Mouse (Mus musculus) midbrain, embryonic 10.5 days (tissue): ENCODE measurements at regions not wholly inside any gene's neighbourhood (a gene's known extent, or its start where the extent isn't known, plus 50 kb on each side); places are given as distances from the start of the nearest gene placed in this dataset.

ENCODE experiments used
- DNase-seq: peaks from one replicate; pipeline ENCODE4 v3.0.0-alpha.2; 2017; ENCODE audit warnings: low spot score
- H3K27ac ChIP-seq: fragments of 300-500 bp; sonication (generic); replicated peaks from 2 replicates; pipeline ENCODE4 v1.5.1; 2016; ENCODE audit warnings: mild to moderate bottlenecking
- H3K27me3 ChIP-seq: fragments of 300-500 bp; sonication (generic); 2 replicates; pipeline ENCODE4 v1.6.1; 2016; ENCODE audit warnings: low read depth, mild to moderate bottlenecking; ENCODE audit not compliant: poor library complexity, severe bottlenecking
- H3K36me3 ChIP-seq: fragments of 300-500 bp; sonication (generic); 2 replicates; pipeline ENCODE4 v1.6.1; 2016; ENCODE audit warnings: mild to moderate bottlenecking, moderate library complexity
- H3K4me1 ChIP-seq: fragments of 300-500 bp; sonication (generic); 2 replicates; pipeline ENCODE4 v1.6.1; 2016
- H3K4me3 ChIP-seq: fragments of 300-500 bp; sonication (generic); 2 replicates; pipeline ENCODE4 v1.5.1; 2016; ENCODE audit warnings: mild to moderate bottlenecking, moderate library complexity
- H3K9me3 ChIP-seq: fragments of 300-500 bp; sonication (generic); replicated peaks from 2 replicates; pipeline ENCODE4 v1.6.1; 2016; ENCODE audit warnings: mild to moderate bottlenecking
- WGBS: fragments of 180-500 bp; shearing (Covaris S2); methylation state at CpG from one replicate; pipeline ENCODE4 v1.1.7; 2016; 5-methylcytosine and 5-hydroxymethylcytosine counted together

DNA sequence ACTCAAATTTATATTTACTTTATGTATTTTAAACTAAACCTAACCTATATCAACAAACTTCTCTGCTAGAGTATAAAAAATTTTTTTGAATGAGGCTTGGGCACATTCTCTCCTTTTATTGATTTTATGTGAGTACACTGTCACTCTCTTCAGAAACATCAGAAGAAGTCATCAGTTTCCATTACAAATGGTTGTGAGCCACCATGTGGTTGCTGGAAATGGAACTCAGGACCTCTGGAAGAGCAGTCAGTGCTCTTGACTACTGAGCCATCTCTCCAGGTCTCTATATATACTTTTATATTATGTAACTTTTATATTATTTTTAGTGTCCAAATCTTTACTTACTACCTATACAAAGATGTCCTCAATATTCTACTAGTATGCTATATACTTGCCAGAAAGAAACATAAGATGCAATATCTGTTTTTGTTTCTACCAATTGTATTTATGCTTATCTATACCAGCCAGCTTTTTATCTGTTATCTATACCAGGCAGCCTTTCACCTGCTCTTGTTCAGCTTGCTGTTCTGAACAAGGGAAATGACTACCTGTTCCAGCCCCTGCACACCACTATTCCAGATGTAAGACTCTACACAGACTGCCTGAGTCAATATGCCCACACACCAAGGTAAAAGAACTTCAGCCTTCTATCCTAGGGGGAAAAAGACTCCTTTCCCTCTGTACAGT is 891.5 kb downstream of the Stpg2 start:
- Histone ChIP-seq H3K4me1 (no peaks in the 10 kb centered on the region), H3K9me3 (no peaks in the 10 kb centered on the region), H3K36me3 (no peaks in the 10 kb centered on the region), H3K4me3 (no peak overlapping the region), H3K27me3 (no peaks in the 10 kb centered on the region), H3K27ac (no peak overlapping the region)
- no peak for DNase-seq

DNA sequence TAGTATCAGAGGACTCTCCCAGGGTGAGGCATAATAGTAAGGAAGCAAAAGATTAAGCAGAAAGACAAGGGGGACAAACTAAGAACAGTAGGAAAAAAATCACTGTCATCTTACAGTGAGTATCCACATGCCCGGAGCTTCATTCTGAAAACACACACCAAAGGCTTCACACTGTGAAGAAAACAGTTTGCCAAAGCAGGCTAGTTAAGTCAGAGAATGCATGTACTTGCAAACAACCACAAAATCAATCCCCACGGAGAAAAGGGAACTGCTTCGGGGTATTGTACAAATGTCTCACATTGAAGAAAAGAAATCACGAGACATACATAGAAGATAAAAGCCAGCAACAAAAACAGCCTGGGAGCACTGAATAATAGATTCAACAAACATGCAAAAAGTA is 903.9 kb downstream of the Stpg2 start:
- 0 out of 2 replicates have a peak, but pooled peaks cover 3% of the 10 kb centered on the region for H3K4me1 ChIP-seq
- H3K4me3 ChIP-seq, result no peak overlapping the region
- no peak for DNase-seq
- no peaks in the 10 kb centered on the region for H3K36me3 ChIP-seq
- WGBS, result 65% methylated on average over 4 of the region's 4 CpGs
- H3K27me3 ChIP-seq, result no peaks in the 10 kb centered on the region
- no peak overlapping the region for H3K27ac ChIP-seq
- no peaks in the 10 kb centered on the region for H3K9me3 ChIP-seq

DNA sequence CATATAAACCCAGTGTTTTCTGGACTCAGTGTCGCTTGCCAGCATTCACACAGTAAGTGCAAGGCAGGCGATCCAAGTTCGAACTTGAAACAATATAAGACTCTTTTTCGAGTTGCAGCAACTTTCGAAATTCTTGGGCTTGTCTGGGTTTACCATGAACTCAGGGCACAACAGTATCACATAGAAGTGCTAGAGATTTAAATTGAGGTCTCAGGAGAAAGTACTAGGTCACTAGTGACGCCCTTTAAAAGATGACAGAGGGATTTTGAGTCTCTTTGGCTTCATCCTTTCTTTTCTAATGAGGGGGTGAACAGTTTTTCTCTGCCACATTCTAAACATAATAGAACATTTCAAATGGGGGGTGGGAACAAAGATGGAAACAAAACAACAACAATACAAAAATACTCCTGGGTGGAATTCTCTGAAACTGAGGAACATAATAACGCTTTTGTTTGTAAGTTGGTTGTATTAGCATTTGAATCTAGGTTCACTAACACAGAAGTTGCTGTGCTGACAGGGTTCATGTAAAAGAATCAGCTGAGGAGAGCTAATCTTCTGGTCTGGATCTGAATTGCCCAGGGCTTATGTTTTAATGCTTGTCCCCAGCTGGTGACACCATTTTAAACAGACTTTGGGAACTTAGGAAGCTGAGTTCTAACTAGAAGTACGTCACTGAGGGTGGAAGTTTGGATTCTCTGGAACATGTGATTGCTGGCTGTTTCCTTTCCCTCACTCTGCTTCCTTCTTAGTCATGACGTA is 906.1 kb downstream of the Stpg2 start:
- no peak overlapping the region for H3K27ac ChIP-seq
- no peaks in the 10 kb centered on the region for H3K27me3 ChIP-seq
- H3K4me3 ChIP-seq, result no peak overlapping the region
- H3K9me3 ChIP-seq, result no peaks in the 10 kb centered on the region
- H3K36me3 ChIP-seq, result no peaks in the 10 kb centered on the region
- WGBS, result 77% methylated on average over 9 of the region's 9 CpGs
- DNase-seq, result no peak
- H3K4me1 ChIP-seq, result 0 out of 2 replicates have a peak, but pooled peaks cover 3% of the 10 kb centered on the region

DNA sequence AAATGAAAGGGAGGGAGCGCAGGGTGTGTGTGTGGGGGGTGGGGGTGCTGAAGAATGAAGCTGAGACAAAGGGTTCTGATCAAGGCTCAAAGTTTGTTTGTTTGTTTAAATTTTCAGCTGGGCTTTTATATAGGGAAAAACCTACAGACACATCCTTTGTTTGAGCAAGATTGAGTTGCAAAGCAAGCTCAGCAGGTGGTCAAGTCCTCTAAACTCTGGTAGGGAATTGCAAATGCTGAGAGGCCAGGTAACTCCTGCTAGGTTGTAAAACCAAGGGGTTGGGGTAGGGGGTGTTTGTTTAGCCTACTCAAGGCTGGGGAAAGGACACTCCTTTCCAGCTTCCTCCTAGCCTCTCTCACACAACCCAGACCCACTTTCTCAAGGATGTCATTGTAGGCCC is 909.6 kb downstream of the Stpg2 start:
- Histone ChIP-seq H3K9me3 (no peaks in the 10 kb centered on the region; the same call in 1 of the 2 replicates), H3K4me3 (no peak overlapping the region), H3K36me3 (no peaks in the 10 kb centered on the region), H3K27ac (no peak overlapping the region), H3K27me3 (no peaks in the 10 kb centered on the region), H3K4me1 (0 out of 2 replicates have a peak, but pooled peaks cover 3% of the 10 kb centered on the region)
- 60% methylated on average over 1 of the region's 1 CpGs for WGBS
- no peak for DNase-seq

- no peak for DNase-seq
- Histone ChIP-seq H3K36me3 (no peaks in the 10 kb centered on the region), H3K4me1 (no peaks in the 10 kb centered on the region), H3K27me3 (no peaks in the 10 kb centered on the region), H3K27ac (no peak overlapping the region), H3K4me3 (no peak overlapping the region), H3K9me3 (no peaks in the 10 kb centered on the region)
- 83% methylated on average over 3 of the region's 3 CpGs for WGBS
These were observed 921.8 kb downstream of the Stpg2 start for GRCm38 (mm10) chr3:140127310-140127709.

GRCm38 (mm10) chr3:140129065-140129778 is 923.7 kb downstream of the Stpg2 start:
- 92% methylated on average over 8 of the region's 8 CpGs for WGBS
- DNase-seq, result no peak
- H3K9me3 ChIP-seq, result no peaks in the 10 kb centered on the region
- H3K27ac ChIP-seq, result no peak overlapping the region
- H3K27me3 ChIP-seq, result no peaks in the 10 kb centered on the region
- no peaks in the 10 kb centered on the region for H3K36me3 ChIP-seq
- H3K4me1 ChIP-seq, result no peaks in the 10 kb centered on the region
- no peak overlapping the region for H3K4me3 ChIP-seq

GRCm38 (mm10) chr3:140143900-140144299 is 938.4 kb downstream of the Stpg2 start:
- Histone ChIP-seq H3K4me3 (no peak overlapping the region), H3K36me3 (no peaks in the 10 kb centered on the region), H3K4me1 (no peaks in the 10 kb centered on the region), H3K9me3 (no peaks in the 10 kb centered on the region), H3K27ac (no peak overlapping the region), H3K27me3 (no peaks in the 10 kb centered on the region)
- WGBS, result 93% methylated on average over 2 of the region's 2 CpGs
- DNase-seq, result no peak

DNA sequence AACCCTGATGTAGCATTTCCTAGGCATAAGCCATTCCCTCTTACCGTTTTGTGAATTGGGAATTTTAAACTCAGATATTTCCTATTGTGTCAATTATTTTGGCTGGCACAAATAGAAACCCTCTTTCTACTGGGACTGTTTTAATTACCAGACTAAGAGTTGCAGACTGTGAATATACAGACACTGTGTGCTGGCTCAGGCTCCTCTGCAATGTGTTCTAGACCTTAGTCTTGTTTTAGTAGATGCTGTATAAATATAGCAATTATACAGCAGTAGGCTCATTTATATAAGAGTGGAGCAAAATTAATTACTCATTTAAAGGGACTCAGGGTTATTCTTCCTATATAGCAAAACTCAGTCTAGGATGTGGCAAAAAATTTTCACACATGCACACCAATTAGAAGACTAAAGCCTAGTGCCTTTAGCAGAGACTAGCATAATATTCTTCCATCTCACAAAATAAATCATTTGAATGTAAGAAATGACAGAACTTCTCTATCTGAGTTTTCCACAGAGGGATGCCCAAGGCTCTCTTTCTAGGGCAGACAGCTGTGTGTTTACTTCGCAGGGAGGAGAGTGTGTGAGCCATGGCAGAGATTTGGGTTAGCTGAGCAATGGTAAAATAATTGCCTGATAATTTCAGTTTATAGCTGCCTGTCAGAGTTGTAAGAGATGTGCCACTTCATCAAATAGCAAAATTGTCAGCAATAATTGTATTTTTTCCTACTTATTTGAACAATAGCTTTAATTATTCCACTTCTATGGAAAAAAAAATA is 941.9 kb downstream of the Stpg2 start:
- no peaks in the 10 kb centered on the region for H3K36me3 ChIP-seq
- DNase-seq, result no peak
- no peak overlapping the region for H3K4me3 ChIP-seq
- H3K27me3 ChIP-seq, result no peaks in the 10 kb centered on the region
- H3K9me3 ChIP-seq, result no peaks in the 10 kb centered on the region
- no peaks in the 10 kb centered on the region for H3K4me1 ChIP-seq
- 86% methylated on average over 2 of the region's 2 CpGs for WGBS
- no peak overlapping the region for H3K27ac ChIP-seq

- no peaks in the 10 kb centered on the region for H3K9me3 ChIP-seq
- no peaks in the 10 kb centered on the region for H3K36me3 ChIP-seq
- H3K27me3 ChIP-seq, result no peaks in the 10 kb centered on the region
- no peak overlapping the region for H3K27ac ChIP-seq
- no peaks in the 10 kb centered on the region for H3K4me1 ChIP-seq
- DNase-seq, result no peak
- H3K4me3 ChIP-seq, result no peak overlapping the region
- 89% methylated on average over 7 of the region's 7 CpGs for WGBS
These were observed 945.0 kb downstream of the Stpg2 start for GRCm38 (mm10) chr3:140150530-140150951.

- no peaks in the 10 kb centered on the region for H3K9me3 ChIP-seq
- WGBS, result 93% methylated on average over 2 of the region's 2 CpGs
- no peaks in the 10 kb centered on the region for H3K36me3 ChIP-seq
- no peak for DNase-seq
- no peaks in the 10 kb centered on the region for H3K27me3 ChIP-seq
- H3K4me1 ChIP-seq, result peaks cover 3% of the 10 kb centered on the region
- H3K27ac ChIP-seq, result no peak overlapping the region
- H3K4me3 ChIP-seq, result no peak overlapping the region
These were observed 974.0 kb downstream of the Stpg2 start for GRCm38 (mm10) chr3:140179471-140179870.

DNA sequence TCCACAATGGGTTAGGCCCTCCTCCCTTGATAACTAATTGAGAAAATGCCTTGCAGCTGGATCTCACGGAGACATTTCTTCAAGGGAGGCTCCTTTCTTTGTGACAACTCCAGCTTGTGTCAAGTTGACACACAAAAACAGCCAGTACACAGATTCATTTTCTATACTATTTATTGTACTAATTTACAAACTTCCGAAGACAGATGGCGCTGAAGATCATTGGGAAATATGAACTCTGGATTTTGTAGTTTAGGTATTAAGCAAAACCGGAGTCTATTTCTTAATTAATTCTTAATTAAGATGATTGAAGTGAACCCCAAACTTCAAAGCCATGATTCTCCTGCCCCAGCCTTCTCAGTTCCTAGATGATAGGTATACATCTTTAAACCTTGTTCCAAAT is 977.2 kb downstream of the Stpg2 start:
- 86% methylated on average over 4 of the region's 4 CpGs for WGBS
- H3K27me3 ChIP-seq, result no peaks in the 10 kb centered on the region
- H3K9me3 ChIP-seq, result no peaks in the 10 kb centered on the region
- no peak overlapping the region for H3K27ac ChIP-seq
- peaks cover 15% of the 10 kb centered on the region for H3K4me1 ChIP-seq
- no peaks in the 10 kb centered on the region for H3K36me3 ChIP-seq
- no peak for DNase-seq
- no peak overlapping the region for H3K4me3 ChIP-seq

- no peak for DNase-seq
- Histone ChIP-seq H3K4me3 (no peak overlapping the region), H3K36me3 (no peaks in the 10 kb centered on the region), H3K27me3 (no peaks in the 10 kb centered on the region), H3K4me1 (peaks cover 15% of the 10 kb centered on the region), H3K9me3 (no peaks in the 10 kb centered on the region), H3K27ac (0 out of 2 replicates have a peak overlapping the region, but pooled peaks have one; percentile 28)
- 39% methylated on average over 4 of the region's 4 CpGs for WGBS
These were observed 979.5 kb downstream of the Stpg2 start for GRCm38 (mm10) chr3:140184899-140185525.
